Mouse (Mus musculus): ENCODE data around the gene Setd3.

DNA sequence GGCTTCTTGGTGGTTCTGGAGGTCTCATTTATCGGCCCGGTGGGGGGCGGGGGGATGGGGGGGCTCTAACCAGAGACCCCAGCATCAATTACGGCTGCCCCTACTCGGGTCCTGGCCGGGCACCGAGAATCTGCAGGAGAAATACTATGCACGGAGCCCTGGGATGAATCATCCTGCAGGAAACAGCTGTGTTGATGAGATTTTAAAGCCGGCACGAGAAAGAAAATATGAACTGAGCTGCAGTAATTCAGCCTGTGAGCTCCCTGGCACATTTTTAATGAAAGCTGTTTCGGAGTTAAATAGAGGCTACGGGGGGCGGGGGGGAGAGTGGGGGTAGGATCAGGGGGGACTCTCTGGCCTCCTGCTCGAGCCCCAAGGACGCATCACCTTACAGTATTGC lies 40.0 kb upstream of the Setd3 start:
- no peak for TF ChIP-seq EP300 (IDR thresholded peaks at IDR 0.05; ENCODE audit: low read depth)
- no peak for TF ChIP-seq CTCF (IDR thresholded peaks at IDR 0.05; ENCODE audit: low read depth)
